Mouse (Mus musculus) CH12.LX (cell line): Measurements from ENCODE around the gene Midn.

Source experiments
- CHD2 ChIP-seq: IDR thresholded peaks from 2 replicates; pipeline ENCODE4 v1.6.1; 2011; ENCODE audit warnings: low read length, improper control_type of control experiment
- CTCF ChIP-seq, 2 experiments: IDR thresholded peaks in 1 of 2; conservative IDR thresholded peaks in 1 of 2; 2 replicates each; pipeline ENCODE4 v1.5.1; 2011 to 2012; ENCODE audit warnings: low read depth in 2 of 2, low read length in 2 of 2, improper control_type of control experiment in 1 of 2, inconsistent platforms in 1 of 2, mild to moderate bottlenecking in 1 of 2, moderate library complexity in 1 of 2
- EP300 ChIP-seq: IDR thresholded peaks from 2 replicates; pipeline ENCODE4 v1.6.1; 2011; ENCODE audit warnings: low read length, improper control_type of control experiment
- ETS1 ChIP-seq: conservative IDR thresholded peaks from 2 replicates; pipeline ENCODE4 v1.6.1; 2012; ENCODE audit warnings: low read depth, mild to moderate bottlenecking, inconsistent platforms, low read length, improper control_type of control experiment, moderate library complexity
- MAX ChIP-seq: IDR thresholded peaks from 2 replicates; pipeline ENCODE4 v1.6.1; 2011; ENCODE audit warnings: low read length, improper control_type of control experiment
- MEF2A ChIP-seq: IDR thresholded peaks from 2 replicates; pipeline ENCODE4 v1.6.1; 2014; ENCODE audit warnings: low read depth, mild to moderate bottlenecking, inconsistent platforms, low read length, improper control_type of control experiment, borderline replicate concordance
- POLR2A ChIP-seq: IDR thresholded peaks from 2 replicates; pipeline ENCODE4 v1.6.1; 2011; ENCODE audit warnings: low read depth, mild to moderate bottlenecking, improper control_type of control experiment, low read length
- POLR2AphosphoS2 ChIP-seq: IDR thresholded peaks from 2 replicates; pipeline ENCODE4 v1.6.1; 2011; ENCODE audit warnings: low read depth, low read length, improper control_type of control experiment
- RAD21 ChIP-seq: IDR thresholded peaks from 2 replicates; pipeline ENCODE4 v1.6.1; 2011; ENCODE audit warnings: low read depth, mild to moderate bottlenecking, low read length, improper control_type of control experiment, moderate library complexity
- UBTF ChIP-seq: IDR thresholded peaks from 2 replicates; pipeline ENCODE4 v1.6.1; 2012; ENCODE audit warnings: low read depth, mild to moderate bottlenecking, inconsistent platforms, low read length, improper control_type of control experiment, moderate library complexity
- USF1 ChIP-seq: IDR thresholded peaks from 2 replicates; pipeline ENCODE4 v1.6.1; 2014; ENCODE audit warnings: low read depth, mild to moderate bottlenecking, inconsistent platforms, low read length, improper control_type of control experiment
- USF2 ChIP-seq: conservative IDR thresholded peaks from 2 replicates; pipeline ENCODE4 v1.6.1; 2011; ENCODE audit warnings: low read depth, low read length, improper control_type of control experiment
- ZKSCAN1 ChIP-seq: IDR thresholded peaks from 2 replicates; pipeline ENCODE4 v1.6.1; 2012; ENCODE audit warnings: low read depth, inconsistent platforms, low read length, improper control_type of control experiment, borderline replicate concordance
- ZMIZ1 ChIP-seq: IDR thresholded peaks from 2 replicates; pipeline ENCODE4 v1.6.1; 2012; ENCODE audit warnings: low read depth, mild to moderate bottlenecking, inconsistent platforms, low read length, improper control_type of control experiment

- TF ChIP-seq USF2 (no peak), CHD2 (no peak), POLR2A (no peak), UBTF (no peak), ETS1 (no peak), MAX (no peak), CTCF (conservative IDR thresholded peaks at IDR 0.05 in 1 of 2, IDR thresholded peaks at IDR 0.05 in 1 of 2; ENCODE audit: low read depth in 2 of 2, low read length in 2 of 2) (no peak), RAD21 (no peak), POLR2AphosphoS2 (no peak), ZKSCAN1 (no peak), USF1 (no peak), EP300 (no peak), MEF2A (no peak), ZMIZ1 (no peak)
These were observed 8.0 kb upstream of the Midn start for GRCm38 (mm10) chr10:80139975-80140665.
